Mouse (Mus musculus): ENCODE measurements at regions not wholly inside any gene's neighbourhood (a gene's known extent, or its start where the extent isn't known, plus 50 kb on each side); places are given as distances from the start of the nearest gene placed in this dataset.

DNA sequence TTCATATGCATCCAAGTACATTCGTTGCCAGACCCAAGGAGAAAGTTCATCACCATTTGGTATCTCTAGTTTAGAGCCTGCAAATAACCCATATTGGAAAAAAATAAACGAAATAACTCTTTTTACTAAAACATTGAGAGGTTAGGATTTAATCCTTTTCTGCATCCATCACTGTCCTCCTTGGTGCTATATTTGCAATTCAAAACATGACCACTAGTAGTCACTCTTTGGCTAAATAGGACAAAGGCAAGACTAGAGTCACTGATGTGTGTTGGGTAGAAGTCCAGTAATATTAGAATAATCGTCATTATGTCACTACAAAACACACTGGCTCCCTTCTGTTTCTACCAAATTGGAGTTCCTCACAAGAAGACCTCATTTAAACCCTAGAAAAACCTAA, 614.0 kb upstream of the Cdh11 start:
- TF ChIP-seq CTCF (IDR thresholded peaks at IDR 0.05; ENCODE audit: control insufficient read depth, insufficient read depth, insufficient replicate concordance, low read depth, low read length) (no peak), POLR2A (IDR thresholded peaks at IDR 0.05; ENCODE audit: control insufficient read depth, low read depth, low read length) (no peak)

Data from testis, adult 2 months (tissue).